Mouse (Mus musculus): Measurements from ENCODE around the gene Vps41. TPM values are rescaled to one million over a fixed set of nuclear protein-coding genes. Genes with fewer than 3 reads are reported as not detected.

The Vps41 gene
- polyA plus RNA-seq, 1 experiment from 2014 or later: 34.5 TPM

GRCm38 (mm10) chr13:18736590-18736989 is 19.5 kb downstream of the Vps41 start:
- 67% methylated on average over 1 of the region's 1 CpGs for WGBS
- Histone ChIP-seq H3K9me3 (ENCODE audit: low read length) (no peaks in the 10 kb centered on the region), H3K27me3 (replicated peaks; ENCODE audit: insufficient read depth, low read length) (no peaks in the 10 kb centered on the region), H3K4me3 (ENCODE audit: low read depth, low read length) (no peak overlapping the region), H3K27ac (ENCODE audit: low read length) (no peak overlapping the region), H3K4me2 (replicated peaks; ENCODE audit: low read depth, low read length) (no peak overlapping the region), H3K4me1 (ENCODE audit: insufficient read depth, low read depth, low read length) (no peaks in the 10 kb centered on the region), H3K9ac (replicated peaks; ENCODE audit: low read depth) (no peak overlapping the region), H3K36me3 (ENCODE audit: insufficient read depth, low read length) (peaks cover 12% of the 10 kb centered on the region; the same call in 1 of the 2 replicates)
- TF ChIP-seq CTCF (IDR thresholded peaks at IDR 0.05): no peak
- no peak for TF ChIP-seq EP300 (IDR thresholded peaks at IDR 0.05)
- no peak for DNase-seq (ENCODE audit: low spot score)
- ATAC-seq: no peak

GRCm38 (mm10) chr13:18743575-18744265 is 26.6 kb downstream of the Vps41 start:
- Histone ChIP-seq H3K4me1 (ENCODE audit: insufficient read depth, low read depth, low read length) (no peaks in the 10 kb centered on the region), H3K4me3 (ENCODE audit: low read depth, low read length) (no peak overlapping the region), H3K27ac (ENCODE audit: low read length) (no peak overlapping the region), H3K9ac (replicated peaks; ENCODE audit: low read depth) (no peak overlapping the region), H3K27me3 (replicated peaks; ENCODE audit: insufficient read depth, low read length) (no peaks in the 10 kb centered on the region), H3K36me3 (ENCODE audit: insufficient read depth, low read length) (peaks cover 12% of the 10 kb centered on the region; the same call in 1 of the 2 replicates), H3K4me2 (replicated peaks; ENCODE audit: low read depth, low read length) (no peak overlapping the region), H3K9me3 (ENCODE audit: low read length) (no peaks in the 10 kb centered on the region)
- ATAC-seq (no peak), DNase-seq (ENCODE audit: low spot score) (no peak)
- WGBS: 89% methylated on average over 16 of the region's 16 CpGs
- TF ChIP-seq EP300 (IDR thresholded peaks at IDR 0.05): no peak
- TF ChIP-seq CTCF (IDR thresholded peaks at IDR 0.05): no peak

GRCm38 (mm10) chr13:18744266-18744652 is 27.2 kb downstream of the Vps41 start:
- Histone ChIP-seq H3K4me3 (ENCODE audit: low read depth, low read length) (no peak overlapping the region), H3K4me2 (replicated peaks; ENCODE audit: low read depth, low read length) (no peak overlapping the region), H3K9ac (replicated peaks; ENCODE audit: low read depth) (no peak overlapping the region), H3K4me1 (ENCODE audit: insufficient read depth, low read depth, low read length) (no peaks in the 10 kb centered on the region), H3K27me3 (replicated peaks; ENCODE audit: insufficient read depth, low read length) (no peaks in the 10 kb centered on the region), H3K36me3 (ENCODE audit: insufficient read depth, low read length) (peaks cover 12% of the 10 kb centered on the region; the same call in 1 of the 2 replicates), H3K27ac (ENCODE audit: low read length) (no peak overlapping the region), H3K9me3 (ENCODE audit: low read length) (no peaks in the 10 kb centered on the region)
- 86% methylated on average over 4 of the region's 4 CpGs for WGBS
- DNase-seq (ENCODE audit: low spot score) (no peak), ATAC-seq (no peak)
- no peak for TF ChIP-seq CTCF (IDR thresholded peaks at IDR 0.05)

- DNase-seq (ENCODE audit: low spot score) (no peak), ATAC-seq (no peak)
- Histone ChIP-seq H3K27ac (ENCODE audit: low read length) (no peak overlapping the region), H3K9me3 (ENCODE audit: low read length) (no peaks in the 10 kb centered on the region), H3K9ac (replicated peaks; ENCODE audit: low read depth) (no peak overlapping the region), H3K27me3 (replicated peaks; ENCODE audit: insufficient read depth, low read length) (no peaks in the 10 kb centered on the region), H3K4me1 (ENCODE audit: insufficient read depth, low read depth, low read length) (no peaks in the 10 kb centered on the region), H3K36me3 (ENCODE audit: insufficient read depth, low read length) (no peaks in the 10 kb centered on the region), H3K4me3 (ENCODE audit: low read depth, low read length) (no peak overlapping the region), H3K4me2 (replicated peaks; ENCODE audit: low read depth, low read length) (no peak overlapping the region)
- 65% methylated on average over 3 of the region's 3 CpGs for WGBS
- TF ChIP-seq CTCF (IDR thresholded peaks at IDR 0.05) (peak; percentile 55), EP300 (IDR thresholded peaks at IDR 0.05) (no peak)
Measured at GRCm38 (mm10) chr13:18757958-18758357, 40.9 kb downstream of the Vps41 start.

GRCm38 (mm10) chr13:18759361-18760056 is 42.4 kb downstream of the Vps41 start:
- TF ChIP-seq EP300 (IDR thresholded peaks at IDR 0.05) (no peak), CTCF (IDR thresholded peaks at IDR 0.05) (no peak)
- no peak overlapping the region for H3K9ac ChIP-seq (replicated peaks; ENCODE audit: low read depth)
- no peak overlapping the region for H3K4me3 ChIP-seq (ENCODE audit: low read depth, low read length)
- H3K9me3 ChIP-seq (ENCODE audit: low read length): no peaks in the 10 kb centered on the region
- DNase-seq (ENCODE audit: low spot score): peak; percentile 26
- H3K36me3 ChIP-seq (ENCODE audit: insufficient read depth, low read length): no peaks in the 10 kb centered on the region
- no peaks in the 10 kb centered on the region for H3K27me3 ChIP-seq (replicated peaks; ENCODE audit: insufficient read depth, low read length)
- H3K4me2 ChIP-seq (replicated peaks; ENCODE audit: low read depth, low read length): no peak overlapping the region
- no peak for ATAC-seq
- no peak overlapping the region for H3K27ac ChIP-seq (ENCODE audit: low read length)
- H3K4me1 ChIP-seq (ENCODE audit: insufficient read depth, low read depth, low read length): no peaks in the 10 kb centered on the region
- whole genome bisulfite sequencing: 80% methylated on average over 5 of the region's 5 CpGs

GRCm38 (mm10) chr13:18761452-18761851 is 44.4 kb downstream of the Vps41 start:
- no peaks in the 10 kb centered on the region for H3K4me1 ChIP-seq (ENCODE audit: insufficient read depth, low read depth, low read length)
- no peaks in the 10 kb centered on the region for H3K9me3 ChIP-seq (ENCODE audit: low read length)
- TF ChIP-seq EP300 (IDR thresholded peaks at IDR 0.05) (no peak), CTCF (IDR thresholded peaks at IDR 0.05) (no peak)
- no peak overlapping the region for H3K9ac ChIP-seq (replicated peaks; ENCODE audit: low read depth)
- no peaks in the 10 kb centered on the region for H3K36me3 ChIP-seq (ENCODE audit: insufficient read depth, low read length)
- H3K27me3 ChIP-seq (replicated peaks; ENCODE audit: insufficient read depth, low read length): no peaks in the 10 kb centered on the region
- no peak overlapping the region for H3K27ac ChIP-seq (ENCODE audit: low read length)
- DNase-seq (ENCODE audit: low spot score): no peak
- H3K4me3 ChIP-seq (ENCODE audit: low read depth, low read length): no peak overlapping the region
- no peak for ATAC-seq
- WGBS: 95% methylated on average over 1 of the region's 1 CpGs
- H3K4me2 ChIP-seq (replicated peaks; ENCODE audit: low read depth, low read length): no peak overlapping the region

Data from lung, postnatal 0 days (tissue).